8 mouse cellular contexts compared by ENCODE assay signal in genomic region chr16:91547974-91548373, GRCm38 (mm10). TPM values are rescaled to one million over a fixed set of nuclear protein-coding genes. Genes with fewer than 3 reads are reported as not detected.
DNase-seq lines count a peak whose midpoint lies in the region; ATAC-seq and TF ChIP-seq lines count a peak whose summit lies in the region.

No protein-coding gene starts in this region.

- no peak for TF ChIP-seq POLR2A in liver, adult 2 months (IDR thresholded peaks at IDR 0.05; ENCODE audit: extremely low read depth, insufficient read depth, low read length)

- no peaks in the 10 kb centered on the region for H3K27me3 ChIP-seq in liver, adult 2 months (ENCODE audit: control insufficient read depth, insufficient read depth, low read length)
- H3K27me3 ChIP-seq in embryonic facial prominence, embryonic 14.5 days (replicated peaks; ENCODE audit: control insufficient read depth, insufficient read depth, low read length), result no peaks in the 10 kb centered on the region; the same call in 1 of the 2 replicates
- H3K27me3 ChIP-seq in intestine, postnatal 0 days (replicated peaks; ENCODE audit: control insufficient read depth, insufficient read depth, low read length), result no peaks in the 10 kb centered on the region

- H3K79me2 ChIP-seq in liver, adult 2 months (ENCODE audit: control insufficient read depth, insufficient read depth, low read length), result peaks cover 7% of the 10 kb centered on the region; the same call in 1 of the 2 replicates

- peaks cover 11% of the 10 kb centered on the region for H3K4me1 ChIP-seq in liver, adult 2 months (ENCODE audit: control insufficient read depth, insufficient read depth, low read length)
- peaks cover 20% of the 10 kb centered on the region for H3K4me1 ChIP-seq in embryonic facial prominence, embryonic 14.5 days (ENCODE audit: control insufficient read depth, insufficient read depth, low read length)
- peaks cover 13% of the 10 kb centered on the region for H3K4me1 ChIP-seq in intestine, postnatal 0 days (replicated peaks; ENCODE audit: control insufficient read depth, insufficient read depth, low read length)

- DNase-seq in liver, adult 2 months (ENCODE audit: extremely low read depth, low read depth, low spot score), result peak; percentile 55
- DNase-seq in liver, result no peak
- no peak for DNase-seq in embryonic facial prominence, embryonic 14.5 days (ENCODE audit: low spot score)
- no peak for DNase-seq in gastrocnemius, adult 8-10 months (ENCODE audit: low spot score in 2 of 2)
- DNase-seq in urinary bladder, adult 18-20 months (ENCODE audit: low spot score in 2 of 2), result no peak
- no peak for DNase-seq in ovary, postnatal 36 days (ENCODE audit: low spot score)

- H3K4me3 ChIP-seq in liver, adult 2 months (ENCODE audit: insufficient read depth, low read depth, low read length), result no peak overlapping the region; the same call in 1 of the 2 replicates
- peak overlapping the region; percentile 95 for H3K4me3 ChIP-seq in embryonic facial prominence, embryonic 14.5 days (ENCODE audit: low read depth, low read length)
- H3K4me3 ChIP-seq in intestine, postnatal 0 days (ENCODE audit: low read depth, low read length), result peak overlapping the region; percentile 96

- TF ChIP-seq CTCF in liver, adult 2 months (IDR thresholded peaks at IDR 0.05; ENCODE audit: low read depth, low read length), result no peak
- TF ChIP-seq CTCF in intestine, postnatal 0 days (IDR thresholded peaks at IDR 0.05; ENCODE audit: low read depth), result no peak

- WGBS in liver, adult 2 months, result 11% methylated on average over 5 of the region's 5 CpGs
- WGBS in embryonic facial prominence, embryonic 14.5 days, result 44% methylated on average over 5 of the region's 5 CpGs
- 21% methylated on average over 5 of the region's 5 CpGs for WGBS in intestine, postnatal 0 days

- H3K4me2 ChIP-seq in embryonic facial prominence, embryonic 14.5 days (ENCODE audit: low read depth, low read length), result peak overlapping the region; percentile 72
- H3K4me2 ChIP-seq in intestine, postnatal 0 days (replicated peaks; ENCODE audit: low read depth), result peak overlapping the region; percentile 80

- no peak overlapping the region for H3K9ac ChIP-seq in liver, adult 2 months (ENCODE audit: low read depth, low read length)
- peak overlapping the region; percentile 95; the same call in 1 of the 2 replicates for H3K9ac ChIP-seq in embryonic facial prominence, embryonic 14.5 days (ENCODE audit: low read depth, low read length)
- peak overlapping the region; percentile 94; the same call in 1 of the 2 replicates for H3K9ac ChIP-seq in intestine, postnatal 0 days (ENCODE audit: low read depth, low read length)

- H3K36me3 ChIP-seq in liver, adult 2 months (ENCODE audit: control insufficient read depth, insufficient read depth, low read length), result no peaks in the 10 kb centered on the region
- H3K36me3 ChIP-seq in embryonic facial prominence, embryonic 14.5 days (ENCODE audit: control insufficient read depth, insufficient read depth, low read length), result no peaks in the 10 kb centered on the region
- H3K36me3 ChIP-seq in intestine, postnatal 0 days (ENCODE audit: control insufficient read depth, insufficient read depth), result 0 out of 2 replicates have a peak, but pooled peaks cover 4% of the 10 kb centered on the region

- H3K9me3 ChIP-seq in embryonic facial prominence, embryonic 14.5 days (ENCODE audit: control insufficient read depth, low read length), result no peaks in the 10 kb centered on the region
- no peaks in the 10 kb centered on the region for H3K9me3 ChIP-seq in intestine, postnatal 0 days (ENCODE audit: control insufficient read depth)

- H3K27ac ChIP-seq in liver, adult 2 months (replicated peaks; ENCODE audit: insufficient read depth, low read depth, low read length), result 0 out of 2 replicates have a peak overlapping the region, but pooled peaks have one; percentile 34
- H3K27ac ChIP-seq in embryonic facial prominence, embryonic 14.5 days (replicated peaks; ENCODE audit: low read depth, low read length), result no peak overlapping the region
- H3K27ac ChIP-seq in intestine, postnatal 0 days (ENCODE audit: low read depth, low read length), result peak overlapping the region; percentile 95

- ATAC-seq in embryonic facial prominence, embryonic 14.5 days (ENCODE audit: low read depth), result no peak
- ATAC-seq in intestine, postnatal 0 days, result peak; percentile 52
- ATAC-seq in monocyte, adult 5-6 weeks (replicated peaks; ENCODE audit: insufficient number of reproducible peaks, low FRiP score, low TSS enrichment, poor library complexity, severe bottlenecking), result peak; percentile 65

RNA-seq across cellular contexts. Expression of gene Ifngr2, which starts 1.1 kb away (rescaled TPM):
- 8.2 and 10.4 TPM in 2 replicates for total RNA-seq in liver, adult 2 months (2014; rRNA removed)
- polyA plus RNA-seq in liver, adult 2 months (2012; rRNA removed), result 7.3 TPM in 2 replicates
- 51.0 and 55.9 TPM in 2 replicates for polyA plus RNA-seq in embryonic facial prominence, embryonic 14.5 days (2014; fragmentation: Nextera tagmentation; extraction: Ambion mirVana)
- polyA plus RNA-seq in intestine, postnatal 0 days (2015; fragmentation: Nextera tagmentation; extraction: Ambion mirVana), result 138 and 146 TPM in 2 replicates
- 28.8 to 49.4 TPM (median 38.9 TPM) in 3 replicates for total RNA-seq in monocyte, adult 5-6 weeks (2017)
- total RNA-seq in gastrocnemius, adult 8-10 months (2022), result 10 to 100 TPM; 44.2 to 57.1 (median 54.9) TPM

RNA-seq across cellular contexts. Expression of gene Tmem50b, which starts 49.6 kb away (rescaled TPM):
- total RNA-seq in liver, adult 2 months (2014; rRNA removed), result 3.0 and 3.4 TPM in 2 replicates
- polyA plus RNA-seq in liver, adult 2 months (2012; rRNA removed), result 4.9 and 6.2 TPM in 2 replicates
- polyA plus RNA-seq in embryonic facial prominence, embryonic 14.5 days (2014; fragmentation: Nextera tagmentation; extraction: Ambion mirVana), result 39.5 and 41.7 TPM in 2 replicates
- 24.9 and 28.0 TPM in 2 replicates for polyA plus RNA-seq in intestine, postnatal 0 days (2015; fragmentation: Nextera tagmentation; extraction: Ambion mirVana)
- total RNA-seq in monocyte, adult 5-6 weeks (2017), result 44.6 to 80.4 TPM (median 63.0 TPM) in 3 replicates
- 10 to 100 TPM; 12.0 to 14.8 (median 13.2) TPM for total RNA-seq in gastrocnemius, adult 8-10 months (2022)
